In the genomic region with DNA sequence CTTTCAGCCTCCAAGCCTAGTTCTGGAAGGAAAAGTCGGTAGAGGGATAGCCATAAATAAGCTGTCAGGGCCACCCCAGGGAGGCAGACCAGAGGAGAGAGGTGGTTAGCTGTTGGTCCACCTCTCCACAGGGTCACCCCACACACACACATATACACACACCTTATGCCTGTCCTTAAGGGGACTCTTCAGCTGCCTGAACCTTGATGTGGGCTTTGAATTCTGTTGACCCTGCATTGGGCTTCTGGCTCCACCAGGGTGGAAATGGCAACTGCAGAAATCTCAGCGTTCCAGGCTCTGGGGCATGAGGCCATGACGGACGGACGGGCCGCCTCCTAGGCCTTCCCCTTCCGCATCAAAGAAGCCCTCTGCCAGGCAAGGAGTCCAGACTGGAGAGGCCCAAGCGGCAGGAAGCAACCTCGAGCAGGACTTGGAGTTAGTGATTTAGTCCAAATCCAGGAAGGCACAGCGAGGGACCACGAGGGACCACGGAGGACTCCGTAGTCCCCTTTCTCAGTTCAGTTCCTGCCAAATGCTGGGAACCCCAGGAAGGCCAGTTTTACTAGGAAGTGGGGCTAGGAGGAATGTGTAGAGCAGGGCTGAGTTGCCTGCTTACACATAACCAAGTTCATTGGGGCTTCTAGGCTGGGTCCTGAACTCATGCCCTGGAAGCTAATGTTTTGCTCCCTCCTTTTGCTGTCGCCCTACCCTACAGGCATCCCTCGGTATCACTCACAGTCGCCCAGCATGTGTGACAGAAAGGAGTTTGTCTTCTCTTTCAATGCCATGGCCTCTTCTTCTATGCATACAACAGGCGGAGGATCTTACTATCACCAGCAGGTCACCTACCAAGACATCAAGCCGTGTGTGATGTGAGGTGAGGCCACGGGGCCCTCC, we compare ENCODE assay signal across 15 mouse cellular contexts. TPM values are rescaled to one million over a fixed set of nuclear protein-coding genes. Genes with fewer than 3 reads are reported as not detected.
DNase-seq lines count a peak whose midpoint lies in the region; ATAC-seq lines count a peak whose summit lies in the region.
"Had no signal": no experiment of that assay in that cellular context is flagged by ENCODE, and none has a peak within 500 bp of the region (broad histone marks: within the 10 kb centered on the region; RNA-seq: fewer than 3 reads in every experiment).

No protein-coding gene starts in this region.

- H3K4me1 ChIP-seq in heart, embryonic 16.5 days (ENCODE audit: control insufficient read depth, insufficient read depth, low read length) = peaks cover 9% of the 10 kb centered on the region
- peaks cover 12% of the 10 kb centered on the region for H3K4me1 ChIP-seq in embryonic facial prominence, embryonic 11.5 days (ENCODE audit: control insufficient read depth, insufficient read depth, low read length)
- peaks cover 9% of the 10 kb centered on the region for H3K4me1 ChIP-seq in intestine, embryonic 15.5 days (replicated peaks)

- WGBS in heart, embryonic 16.5 days = 47% methylated on average over 19 of the region's 19 CpGs
- 13% methylated on average over 19 of the region's 19 CpGs for WGBS in embryonic facial prominence, embryonic 11.5 days
- 19% methylated on average over 19 of the region's 19 CpGs for WGBS in intestine, embryonic 15.5 days

- H3K4me2 ChIP-seq in heart, embryonic 16.5 days (ENCODE audit: low read depth, low read length) = no peak overlapping the region
- peak overlapping the region; percentile 40 for H3K4me2 ChIP-seq in embryonic facial prominence, embryonic 11.5 days (ENCODE audit: low read depth, low read length)
- peak overlapping the region; percentile 87 for H3K4me2 ChIP-seq in intestine, embryonic 15.5 days (replicated peaks)
- H3K4me2 ChIP-seq: limb, embryonic 13.5 days had no signal

- ATAC-seq in heart, embryonic 16.5 days (replicated peaks; ENCODE audit: extremely low read depth, insufficient read depth, low FRiP score) = no peak
- ATAC-seq in embryonic facial prominence, embryonic 11.5 days (replicated peaks; ENCODE audit: insufficient number of reproducible peaks, low FRiP score, low TSS enrichment, low read depth) = no peak
- no peak for ATAC-seq in intestine, embryonic 15.5 days
- no peak for ATAC-seq in erythroid progenitor cell, adult 5-6 weeks (replicated peaks; ENCODE audit: low FRiP score, poor library complexity, severe bottlenecking)
- ATAC-seq: forebrain, postnatal 0 days; midbrain, embryonic 16.5 days; Patski had no signal

- peaks cover 96% of the 10 kb centered on the region for H3K27me3 ChIP-seq in heart, embryonic 16.5 days (ENCODE audit: control insufficient read depth, insufficient read depth, low read length)
- peaks cover 86% of the 10 kb centered on the region for H3K27me3 ChIP-seq in embryonic facial prominence, embryonic 11.5 days (ENCODE audit: control insufficient read depth, insufficient read depth, low read length)
- H3K27me3 ChIP-seq in intestine, embryonic 15.5 days (replicated peaks) = peaks cover 82% of the 10 kb centered on the region

- no peak for DNase-seq in heart, postnatal 10 days
- DNase-seq in embryonic facial prominence, embryonic 11.5 days (ENCODE audit: low spot score) = peak; percentile 4
- DNase-seq in lung, postnatal 10 days = peak; percentile 61
- no peak for DNase-seq in layer of hippocampus, adult 18-20 months (ENCODE audit: low spot score in 2 of 2)
- no peak for DNase-seq in adipocyte (ENCODE audit: low spot score)
- DNase-seq: adrenal gland, postnatal 10 days; forebrain, postnatal 0 days; kidney, adult 18-20 months; thymus, postnatal 25 days had no signal

- no peaks in the 10 kb centered on the region for H3K36me3 ChIP-seq in heart, embryonic 16.5 days (ENCODE audit: control insufficient read depth, insufficient read depth)
- no peaks in the 10 kb centered on the region for H3K36me3 ChIP-seq in embryonic facial prominence, embryonic 11.5 days (replicated peaks; ENCODE audit: control insufficient read depth, insufficient read depth, low read depth, low read length)
- H3K36me3 ChIP-seq in intestine, embryonic 15.5 days = no peaks in the 10 kb centered on the region
- H3K36me3 ChIP-seq: limb, embryonic 13.5 days had no signal

- H3K9ac ChIP-seq in heart, embryonic 16.5 days (ENCODE audit: low read length) = no peak overlapping the region
- H3K9ac ChIP-seq in embryonic facial prominence, embryonic 11.5 days (replicated peaks; ENCODE audit: low read length) = peak overlapping the region; percentile 65
- H3K9ac ChIP-seq in intestine, embryonic 15.5 days = peak overlapping the region; percentile 81
- H3K9ac ChIP-seq: forebrain, postnatal 0 days; limb, embryonic 13.5 days had no signal

- peak overlapping the region; percentile 63; the same call in 1 of the 2 replicates for H3K4me3 ChIP-seq in heart, embryonic 16.5 days (ENCODE audit: low read length)
- peak overlapping the region; percentile 58 for H3K4me3 ChIP-seq in embryonic facial prominence, embryonic 11.5 days (ENCODE audit: low read depth, low read length)
- H3K4me3 ChIP-seq in intestine, embryonic 15.5 days (replicated peaks) = peak overlapping the region; percentile 68

- no peaks in the 10 kb centered on the region for H3K9me3 ChIP-seq in heart, embryonic 16.5 days (replicated peaks; ENCODE audit: control insufficient read depth, low read length)
- H3K9me3 ChIP-seq in embryonic facial prominence, embryonic 11.5 days (replicated peaks; ENCODE audit: control insufficient read depth, low read length) = no peaks in the 10 kb centered on the region
- no peaks in the 10 kb centered on the region for H3K9me3 ChIP-seq in intestine, embryonic 15.5 days
- H3K9me3 ChIP-seq: limb, embryonic 13.5 days had no signal

- H3K27ac ChIP-seq in heart, embryonic 16.5 days (ENCODE audit: low read length) = no peak overlapping the region
- no peak overlapping the region for H3K27ac ChIP-seq in embryonic facial prominence, embryonic 11.5 days (replicated peaks; ENCODE audit: low read depth, low read length)
- peak overlapping the region; percentile 88 for H3K27ac ChIP-seq in intestine, embryonic 15.5 days
- H3K27ac ChIP-seq: limb, embryonic 13.5 days had no signal

- intact Hi-C loops in heart, postnatal 10 days (cut with DNase I) = no loop called here

RNA-seq across cellular contexts. Expression of a gene that starts 2.1 kb away (rescaled TPM):
- polyA plus RNA-seq in heart, embryonic 16.5 days (2015; fragmentation: Nextera tagmentation; extraction: Ambion mirVana) = 1.9 and 8.9 TPM in 2 replicates
- under 1 TPM; 0.37 to 0.38 TPM for total RNA-seq in heart, postnatal 10 days (2021)
- polyA plus RNA-seq in embryonic facial prominence, embryonic 11.5 days (2014; fragmentation: Nextera tagmentation; extraction: Ambion mirVana) = 19.6 and 24.5 TPM in 2 replicates
- polyA plus RNA-seq in intestine, embryonic 15.5 days (2015; fragmentation: Nextera tagmentation; extraction: Ambion mirVana) = 105 and 126 TPM in 2 replicates
- under 1 TPM; 0.48 to 0.92 TPM for total RNA-seq in layer of hippocampus, adult 18-20 months (2021)
- total RNA-seq in erythroid progenitor cell, adult 5-6 weeks (2015; ENCODE audit: low replicate concordance) = not detected in 2 replicates
- not detected in 2 replicates for total RNA-seq in erythroid progenitor cell, adult 5-6 weeks (2017; ENCODE audit: low replicate concordance)

RNA-seq across cellular contexts. Expression of a gene that starts 21.9 kb away (rescaled TPM):
- 32.1 and 32.3 TPM in 2 replicates for polyA plus RNA-seq in heart, embryonic 16.5 days (2015; fragmentation: Nextera tagmentation; extraction: Ambion mirVana)
- 10 to 100 TPM; 13.2 to 15.5 TPM for total RNA-seq in heart, postnatal 10 days (2021)
- polyA plus RNA-seq in embryonic facial prominence, embryonic 11.5 days (2014; fragmentation: Nextera tagmentation; extraction: Ambion mirVana) = 50.0 and 52.5 TPM in 2 replicates
- polyA plus RNA-seq in intestine, embryonic 15.5 days (2015; fragmentation: Nextera tagmentation; extraction: Ambion mirVana) = 50.6 and 52.3 TPM in 2 replicates
- total RNA-seq in layer of hippocampus, adult 18-20 months (2021) = 10 to 100 TPM; 36.6 to 37.2 TPM
- 2.9 and 6.7 TPM in 2 replicates for total RNA-seq in erythroid progenitor cell, adult 5-6 weeks (2015; ENCODE audit: low replicate concordance)
- total RNA-seq in erythroid progenitor cell, adult 5-6 weeks (2017; ENCODE audit: low replicate concordance) = 6.4 TPM in 2 replicates

RNA-seq across cellular contexts. Expression of a gene that starts 29.7 kb away (rescaled TPM):
- polyA plus RNA-seq in heart, embryonic 16.5 days (2015; fragmentation: Nextera tagmentation; extraction: Ambion mirVana) = 3.5 and 4.4 TPM in 2 replicates
- 1 to 10 TPM; 4.0 TPM for total RNA-seq in heart, postnatal 10 days (2021)
- polyA plus RNA-seq in embryonic facial prominence, embryonic 11.5 days (2014; fragmentation: Nextera tagmentation; extraction: Ambion mirVana) = 15.1 and 15.7 TPM in 2 replicates
- 0.69 and 0.80 TPM in 2 replicates for polyA plus RNA-seq in intestine, embryonic 15.5 days (2015; fragmentation: Nextera tagmentation; extraction: Ambion mirVana)
- under 1 TPM; 0.69 to 0.96 TPM for total RNA-seq in layer of hippocampus, adult 18-20 months (2021)
- total RNA-seq in erythroid progenitor cell, adult 5-6 weeks (2015; ENCODE audit: low replicate concordance) = not detected in 2 replicates
- not detected in 2 replicates for total RNA-seq in erythroid progenitor cell, adult 5-6 weeks (2017; ENCODE audit: low replicate concordance)

RNA-seq across cellular contexts. Expression of a gene that starts 41.5 kb away (rescaled TPM):
- 0.49 and 0.62 TPM in 2 replicates for polyA plus RNA-seq in heart, embryonic 16.5 days (2015; fragmentation: Nextera tagmentation; extraction: Ambion mirVana)
- under 1 TPM; 0.27 to 0.43 TPM for total RNA-seq in heart, postnatal 10 days (2021)
- 4.4 and 4.7 TPM in 2 replicates for polyA plus RNA-seq in embryonic facial prominence, embryonic 11.5 days (2014; fragmentation: Nextera tagmentation; extraction: Ambion mirVana)
- 9.0 and 9.3 TPM in 2 replicates for polyA plus RNA-seq in intestine, embryonic 15.5 days (2015; fragmentation: Nextera tagmentation; extraction: Ambion mirVana)
- not detected for total RNA-seq in layer of hippocampus, adult 18-20 months (2021)
- not detected in 2 replicates for total RNA-seq in erythroid progenitor cell, adult 5-6 weeks (2015; ENCODE audit: low replicate concordance)
- total RNA-seq in erythroid progenitor cell, adult 5-6 weeks (2017; ENCODE audit: low replicate concordance) = not detected in 2 replicates
- polyA plus RNA-seq: forebrain, postnatal 0 days had no signal

Comparison
In these comparisons a context has a peak if more than half of its experiments do, and no peak if none do; other contexts are left out.
1. DNase-seq: peak in embryonic facial prominence, embryonic 11.5 days (single experiment) and lung, postnatal 10 days (single experiment); none in heart, postnatal 10 days (0 of 2), layer of hippocampus, adult 18-20 months (0 of 2) and adipocyte (single experiment).
2. Peak in every context shown above with its lines, with median percentiles within 50 percentile points of each other: H3K4me3 ChIP-seq.